In the genomic region with DNA sequence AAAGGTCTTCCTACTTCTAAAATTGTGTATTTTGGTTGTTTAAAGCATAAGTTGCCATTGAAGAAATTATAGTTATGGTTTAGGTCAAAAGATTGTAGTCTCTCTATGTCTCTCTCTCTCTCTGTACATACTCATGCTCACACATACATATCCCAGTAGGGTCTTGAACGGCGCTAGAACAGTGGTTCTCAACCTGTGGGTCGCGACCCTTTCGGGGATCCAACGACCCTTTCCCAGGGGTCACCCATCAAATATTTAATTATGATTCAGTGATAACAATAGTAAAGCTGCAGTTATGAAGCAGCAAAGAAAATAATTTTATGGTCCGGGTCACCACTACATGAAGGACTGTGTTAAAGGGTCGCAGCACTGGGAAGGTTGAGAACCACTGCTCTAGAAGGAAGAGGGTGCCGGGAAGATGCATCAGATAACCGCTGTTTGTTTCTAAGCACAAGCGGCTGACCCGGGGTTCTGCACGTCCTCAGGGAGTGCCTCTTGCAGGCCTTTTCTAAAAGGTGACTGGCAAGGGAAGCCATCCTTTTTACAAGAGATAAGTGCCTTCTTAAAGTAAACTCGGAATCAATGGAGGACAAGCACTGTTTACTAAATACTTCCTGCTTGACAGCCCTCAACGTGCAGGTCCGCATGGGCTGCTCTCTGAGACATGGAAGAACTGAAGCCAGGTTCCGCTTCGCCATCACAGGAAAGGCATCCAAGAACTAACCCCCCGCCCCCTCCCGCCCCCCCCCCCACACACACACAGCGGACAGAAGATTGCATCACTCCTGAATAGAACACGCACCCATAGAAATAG, we compare ENCODE assay signal across 23 mouse cellular contexts. TPM values are rescaled to one million over a fixed set of nuclear protein-coding genes. Genes with fewer than 3 reads are reported as not detected.
A peak's percentile ranks its signal among the peaks of the same experiment; 100 is the strongest.
DNase-seq lines count a peak whose midpoint lies in the region; ATAC-seq and TF ChIP-seq lines count a peak whose summit lies in the region.
"Had no signal": no experiment of that assay in that cellular context is flagged by ENCODE, and none has a peak within 500 bp of the region (broad histone marks: within the 10 kb centered on the region; RNA-seq: fewer than 3 reads in every experiment).

No protein-coding gene starts in this region.

- in situ Hi-C loops in ES-E14 (cut with MboI; ENCODE audit: low sequenced_read_pairs in 2 of 2, unreplicated experiment in 2 of 2) = no loop called here

- no peak for DNase-seq in liver, embryonic 11.5 days (ENCODE audit: low spot score)
- DNase-seq in liver = no peak
- DNase-seq in ES-E14 (ENCODE audit: low read depth, low spot score) = no peak
- DNase-seq in liver, postnatal 0 days = no peak
- peak; percentile 72 for DNase-seq in lung, postnatal 25 days (ENCODE audit: low spot score)
- no peak for DNase-seq in urinary bladder, postnatal 4 days (ENCODE audit: low spot score in 2 of 2)
- no peak for DNase-seq in cerebellum, postnatal 14 days
- DNase-seq in yolk sac, embryonic 10.5 days (ENCODE audit: low spot score) = no peak
- DNase-seq: adrenal gland, postnatal 10 days; B cell, adult 2 months; cerebellum, adult 9-11 months; forebrain, postnatal 0 days; heart, postnatal 4 days; kidney, adult 11 months; thymus, adult 2 months had no signal

- WGBS in liver, embryonic 11.5 days = 41% methylated on average over 22 of the region's 22 CpGs
- WGBS in liver, postnatal 0 days (ENCODE audit: insufficient replicate concordance) = 46% methylated on average over 22 of the region's 22 CpGs

- no peak overlapping the region for H3K4me3 ChIP-seq in liver, embryonic 11.5 days (ENCODE audit: low read depth, low read length)
- peak overlapping the region in 1 of 2 experiments; percentile 55; a peak in 2 of 4 replicates for H3K4me3 ChIP-seq in ES-E14 (ENCODE audit: insufficient read depth in 1 of 2, low read depth in 1 of 2, low read length in 2 of 2, poor library complexity in 1 of 2, severe bottlenecking in 1 of 2)
- no peak overlapping the region for H3K4me3 ChIP-seq in liver, postnatal 0 days (ENCODE audit: low read depth, low read length)
- H3K4me3 ChIP-seq: embryonic facial prominence, embryonic 15.5 days; heart, embryonic 13.5 days; hindbrain, embryonic 15.5 days; limb, embryonic 15.5 days; midbrain, embryonic 15.5 days; myocyte had no signal

- no peaks in the 10 kb centered on the region for H3K9me3 ChIP-seq in liver, embryonic 11.5 days (ENCODE audit: control insufficient read depth, low read length)
- no peaks in the 10 kb centered on the region for H3K9me3 ChIP-seq in ES-E14 (ENCODE audit: control insufficient read depth, insufficient read depth, low read depth, low read length)
- H3K9me3 ChIP-seq in liver, postnatal 0 days (ENCODE audit: low read length) = no peaks in the 10 kb centered on the region
- H3K9me3 ChIP-seq: embryonic facial prominence, embryonic 15.5 days; heart, embryonic 13.5 days; hindbrain, embryonic 15.5 days; limb, embryonic 15.5 days; midbrain, embryonic 15.5 days had no signal

- H3K36me3 ChIP-seq in liver, embryonic 11.5 days (ENCODE audit: control insufficient read depth, insufficient read depth, low read length) = no peaks in the 10 kb centered on the region
- H3K36me3 ChIP-seq in ES-E14 (ENCODE audit: control insufficient read depth, insufficient read depth, low read length, poor library complexity, severe bottlenecking) = no peaks in the 10 kb centered on the region
- H3K36me3 ChIP-seq in liver, postnatal 0 days (replicated peaks; ENCODE audit: insufficient read depth, low read length) = no peaks in the 10 kb centered on the region
- H3K36me3 ChIP-seq: embryonic facial prominence, embryonic 15.5 days; heart, embryonic 13.5 days; hindbrain, embryonic 15.5 days; limb, embryonic 15.5 days; midbrain, embryonic 15.5 days had no signal

- 0 out of 2 replicates have a peak, but pooled peaks have one; percentile 35 for ATAC-seq in liver, embryonic 11.5 days (replicated peaks; ENCODE audit: low FRiP score)
- ATAC-seq in liver, postnatal 0 days = no peak
- ATAC-seq: activated CD4-positive, CD25-positive, alpha-beta regulatory T cell, adult 4 months; forebrain, postnatal 0 days; midbrain, embryonic 15.5 days; Patski had no signal

- H3K4me2 ChIP-seq in liver, embryonic 11.5 days = peak overlapping the region; percentile 10; the same call in 1 of the 2 replicates
- H3K4me2 ChIP-seq in liver, postnatal 0 days (ENCODE audit: low read depth, low read length) = peak overlapping the region; percentile 35; the same call in 1 of the 2 replicates
- H3K4me2 ChIP-seq: embryonic facial prominence, embryonic 15.5 days; heart, embryonic 13.5 days; hindbrain, embryonic 15.5 days; limb, embryonic 15.5 days; midbrain, embryonic 15.5 days had no signal

- no peak overlapping the region for H3K9ac ChIP-seq in liver, embryonic 11.5 days (ENCODE audit: low read depth, low read length)
- H3K9ac ChIP-seq in ES-E14 (ENCODE audit: insufficient read depth, low read depth, low read length, poor library complexity, severe bottlenecking) = no peak overlapping the region
- H3K9ac ChIP-seq in liver, postnatal 0 days (replicated peaks) = no peak overlapping the region
- H3K9ac ChIP-seq: embryonic facial prominence, embryonic 15.5 days; forebrain, postnatal 0 days; heart, embryonic 13.5 days; hindbrain, embryonic 15.5 days; limb, embryonic 15.5 days; midbrain, embryonic 15.5 days had no signal

- H3K27ac ChIP-seq in liver, embryonic 11.5 days (ENCODE audit: low read depth, low read length) = no peak overlapping the region
- H3K27ac ChIP-seq in ES-E14 (ENCODE audit: insufficient read depth, low read depth, low read length, poor library complexity, severe bottlenecking) = no peak overlapping the region
- no peak overlapping the region for H3K27ac ChIP-seq in liver, postnatal 0 days (ENCODE audit: low read depth)
- H3K27ac ChIP-seq: embryonic facial prominence, embryonic 15.5 days; heart, embryonic 13.5 days; hindbrain, embryonic 15.5 days; limb, embryonic 15.5 days; midbrain, embryonic 15.5 days had no signal

- peaks cover 3% of the 10 kb centered on the region; the same call in 1 of the 2 replicates for H3K4me1 ChIP-seq in liver, embryonic 11.5 days (replicated peaks; ENCODE audit: control insufficient read depth, insufficient read depth, low read length)
- H3K4me1 ChIP-seq in ES-E14 (ENCODE audit: control insufficient read depth in 2 of 2, insufficient read depth in 2 of 2, low read length in 2 of 2, poor library complexity in 1 of 2) = peaks cover 0 to 7% of the 10 kb centered on the region in 2 experiments; a peak in 1 of 4 replicates
- H3K4me1 ChIP-seq in liver, postnatal 0 days (ENCODE audit: insufficient read depth) = no peaks in the 10 kb centered on the region
- H3K4me1 ChIP-seq: embryonic facial prominence, embryonic 15.5 days; hindbrain, embryonic 15.5 days; limb, embryonic 15.5 days; midbrain, embryonic 15.5 days had no signal

- no peak for TF ChIP-seq CTCF in liver, postnatal 0 days (IDR thresholded peaks at IDR 0.05; ENCODE audit: low read depth)

- TF ChIP-seq EP300 in liver, postnatal 0 days (IDR thresholded peaks at IDR 0.05; ENCODE audit: low read depth) = no peak

- no peaks in the 10 kb centered on the region for H3K27me3 ChIP-seq in liver, embryonic 11.5 days (replicated peaks; ENCODE audit: control insufficient read depth, insufficient read depth, low read length)
- H3K27me3 ChIP-seq in liver, postnatal 0 days (ENCODE audit: insufficient read depth, low read length) = no peaks in the 10 kb centered on the region
- H3K27me3 ChIP-seq: embryonic facial prominence, embryonic 15.5 days; heart, embryonic 13.5 days; hindbrain, embryonic 15.5 days; limb, embryonic 15.5 days; midbrain, embryonic 15.5 days; Patski had no signal

TF ChIP-seq in ES-E14, 5 proteins besides CTCF, POLR2A, EP300 and RAD21:
- TF ChIP-seq HCFC1 (IDR thresholded peaks at IDR 0.05; ENCODE audit: borderline replicate concordance, insufficient read depth, low read length) (no peak), MAFK (IDR thresholded peaks at IDR 0.05; ENCODE audit: insufficient read depth, low read depth, low read length) (no peak), CHD2 (IDR thresholded peaks at IDR 0.05; ENCODE audit: low read depth, low read length) (peak; percentile 97)

RNA-seq across cellular contexts. Expression of gene Dusp6, which starts 16.2 kb away (rescaled TPM):
- 37.6 and 40.3 TPM in 2 replicates for polyA plus RNA-seq in liver, embryonic 11.5 days (2014; fragmentation: Nextera tagmentation; extraction: Ambion mirVana)
- 44.7 and 83.0 TPM in 2 replicates for total RNA-seq in ES-E14 (2012; rRNA removed)
- polyA plus RNA-seq in liver, postnatal 0 days (2015; fragmentation: Nextera tagmentation; extraction: Ambion mirVana) = 15.4 and 16.8 TPM in 2 replicates
